Comparison of ENCODE assay signal across 12 mouse cellular contexts in genomic region chr1:35267883-35268282, GRCm38 (mm10).
"Had no signal": no experiment of that assay in that cellular context is flagged by ENCODE, and none has a peak within 500 bp of the region (broad histone marks: within the 10 kb centered on the region; RNA-seq: fewer than 3 reads in every experiment).

No protein-coding gene starts in this region.

- H3K27ac ChIP-seq: left cerebral cortex, adult 2 months; limb, embryonic 15.5 days; liver, embryonic 12.5 days; midbrain, embryonic 12.5 days had no signal

- DNase-seq: kidney, adult 8-10 months; kidney, postnatal 25 days; lung, embryonic 14.5 days; lung, postnatal 10 days; lung, postnatal 4 days; right cerebral cortex, adult 18-20 months; right cerebral cortex, postnatal 25 days; thymus, postnatal 36 days had no signal

- H3K9me3 ChIP-seq: limb, embryonic 15.5 days; liver, embryonic 12.5 days; midbrain, embryonic 12.5 days had no signal

- H3K4me3 ChIP-seq: left cerebral cortex, adult 2 months; limb, embryonic 15.5 days; liver, embryonic 12.5 days; midbrain, embryonic 12.5 days had no signal

- H3K4me2 ChIP-seq: limb, embryonic 15.5 days; liver, embryonic 12.5 days; lung, embryonic 14.5 days; midbrain, embryonic 12.5 days had no signal

- H3K36me3 ChIP-seq: limb, embryonic 15.5 days; liver, embryonic 12.5 days; midbrain, embryonic 12.5 days had no signal

- ATAC-seq: liver, embryonic 12.5 days had no signal

- H3K4me1 ChIP-seq: liver, embryonic 12.5 days; midbrain, embryonic 12.5 days had no signal

- H3K27me3 ChIP-seq: limb, embryonic 15.5 days; liver, embryonic 12.5 days; midbrain, embryonic 12.5 days had no signal

- H3K9ac ChIP-seq: limb, embryonic 15.5 days; liver, embryonic 12.5 days; lung, embryonic 14.5 days; midbrain, embryonic 12.5 days had no signal
